Mouse (Mus musculus) liver, embryonic 13.5 days (tissue): Measurements from ENCODE around the gene Arhgap15. TPM values are rescaled to one million over a fixed set of nuclear protein-coding genes. Genes with fewer than 3 reads are reported as not detected.

Experiments
- ATAC-seq: fragments of 200-750 bp; cut with Nextera tagmentation; 2 replicates; pipeline ENCODE4 v1.8.0; 2017; ENCODE audit warnings: low read depth, mild to moderate bottlenecking, moderate number of reproducible peaks, moderate library complexity
- DNase-seq: peaks from one replicate; pipeline ENCODE4 v3.0.0; 2022
- H3K27ac ChIP-seq: fragments of 300-500 bp; sonication (generic); 2 replicates; pipeline ENCODE4 v1.5.1; 2015; ENCODE audit warnings: moderate library complexity, mild to moderate bottlenecking, inconsistent platforms
- H3K27me3 ChIP-seq: fragments of 300-500 bp; sonication (generic); 2 replicates; pipeline ENCODE4 v1.6.1; 2015; ENCODE audit warnings: mild to moderate bottlenecking, inconsistent platforms
- H3K36me3 ChIP-seq: fragments of 300-500 bp; sonication (generic); 2 replicates; pipeline ENCODE4 v1.6.1; 2015; ENCODE audit warnings: mild to moderate bottlenecking, inconsistent platforms
- H3K4me1 ChIP-seq: fragments of 300-500 bp; sonication (generic); replicated peaks from 2 replicates; pipeline ENCODE4 v1.6.1; 2015; ENCODE audit warnings: inconsistent platforms
- H3K4me2 ChIP-seq: fragments of 300-500 bp; sonication (generic); 2 replicates; pipeline ENCODE4 v1.6.1; 2015; ENCODE audit warnings: inconsistent platforms, mild to moderate bottlenecking, moderate library complexity
- H3K4me3 ChIP-seq: fragments of 300-500 bp; sonication (generic); replicated peaks from 2 replicates; pipeline ENCODE4 v1.5.1; 2015; ENCODE audit warnings: mild to moderate bottlenecking, inconsistent platforms
- H3K9ac ChIP-seq: fragments of 300-500 bp; sonication (generic); 2 replicates; pipeline ENCODE4 v1.6.1; 2015; ENCODE audit warnings: mild to moderate bottlenecking, inconsistent platforms
- H3K9me3 ChIP-seq: fragments of 300-500 bp; sonication (generic); replicated peaks from 2 replicates; pipeline ENCODE4 v1.6.1; 2016; ENCODE audit warnings: inconsistent platforms
- WGBS: fragments of 180-500 bp; shearing (Covaris S2); methylation state at CpG from one replicate; pipeline ENCODE4 v1.1.7; 2015; ENCODE audit not compliant: insufficient replicate concordance; 5-methylcytosine and 5-hydroxymethylcytosine counted together
- polyA plus RNA-seq: library from polyadenylated mRNA; unstranded; fragments of >200 nt; fragmentation: Nextera tagmentation; extraction: Ambion mirVana; gene quantifications from 2 replicates; pipeline ENCODE4 v1.2.1, GENCODE M21; 2015

The Arhgap15 gene
- polyA plus RNA-seq, 1 experiment from 2014 or later, result 4.5 TPM

DNA sequence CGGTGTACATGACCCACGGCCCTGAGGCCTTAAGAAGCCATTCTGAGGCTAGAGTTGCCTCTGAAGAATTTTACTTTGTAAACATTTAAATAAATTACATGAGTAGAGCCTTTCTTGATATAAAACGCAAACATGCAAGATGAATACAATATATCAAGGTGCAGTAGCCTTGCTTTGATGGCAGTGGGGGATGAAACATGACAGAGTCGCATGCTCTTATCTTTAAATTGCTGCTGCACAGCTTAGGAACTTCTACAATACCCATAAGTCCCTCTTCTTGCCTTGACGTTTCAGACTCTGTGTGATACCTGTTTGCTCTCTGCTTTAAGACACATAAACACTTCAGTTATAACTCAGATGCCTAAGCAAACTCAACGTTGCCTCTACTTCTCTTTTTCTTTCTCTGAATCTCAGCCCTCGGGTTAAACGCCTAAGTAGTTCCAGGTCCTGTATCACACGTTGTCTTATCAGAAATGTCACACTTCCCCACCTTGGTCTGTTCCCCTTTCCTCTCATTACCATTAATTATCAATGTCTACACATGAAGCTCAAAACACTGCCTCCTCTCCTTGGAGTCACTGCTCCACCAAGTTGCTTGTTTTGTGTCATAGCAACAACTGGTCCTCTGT lies 9.3 kb upstream of the Arhgap15 start:
- ATAC-seq, result peak; percentile 70

DNA sequence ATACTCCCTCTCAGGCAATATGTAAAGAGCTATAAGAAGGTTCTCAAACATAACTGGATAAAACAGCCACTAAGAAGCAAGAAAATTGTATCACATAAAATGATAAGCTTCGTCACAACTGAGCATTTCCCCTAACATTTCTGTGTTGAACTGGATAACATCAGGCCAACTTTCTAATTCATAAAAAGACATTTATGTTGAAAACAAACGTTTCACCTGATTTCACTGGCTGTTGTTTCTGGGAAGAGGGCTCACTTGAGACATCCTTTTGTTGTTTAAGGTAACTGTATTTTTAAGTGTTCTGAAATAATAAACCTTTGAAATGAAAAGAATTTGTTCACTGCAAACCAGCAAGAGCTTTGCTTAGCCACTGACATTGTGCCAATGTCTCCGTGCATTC lies 697 bp downstream of the Arhgap15 start:
- ATAC-seq (no peak), DNase-seq (no peak)
- Histone ChIP-seq H3K36me3 (no peaks in the 10 kb centered on the region), H3K27me3 (no peaks in the 10 kb centered on the region), H3K27ac (no peak overlapping the region), H3K9ac (0 out of 2 replicates have a peak overlapping the region, but pooled peaks have one; percentile 18), H3K4me1 (peaks cover 21% of the 10 kb centered on the region), H3K4me3 (peak overlapping the region; percentile 18; the same call in 1 of the 2 replicates), H3K9me3 (no peaks in the 10 kb centered on the region), H3K4me2 (peak overlapping the region; percentile 42)
- WGBS, result 20% methylated on average over 3 of the region's 3 CpGs

More for the DNA sequence above, 9.3 kb upstream of the Arhgap15 start:
- Histone ChIP-seq H3K36me3 (no peaks in the 10 kb centered on the region), H3K27ac (no peak overlapping the region), H3K9me3 (no peaks in the 10 kb centered on the region), H3K9ac (no peak overlapping the region), H3K4me1 (peaks cover 24% of the 10 kb centered on the region), H3K27me3 (no peaks in the 10 kb centered on the region), H3K4me3 (no peak overlapping the region), H3K4me2 (peak overlapping the region; percentile 34)
- DNase-seq, result peak; percentile 14
- 24% methylated on average over 9 of the region's 9 CpGs for WGBS

- Histone ChIP-seq H3K4me3 (no peak overlapping the region), H3K27me3 (no peaks in the 10 kb centered on the region), H3K36me3 (no peaks in the 10 kb centered on the region), H3K9me3 (no peaks in the 10 kb centered on the region), H3K27ac (no peak overlapping the region), H3K9ac (no peak overlapping the region), H3K4me1 (no peaks in the 10 kb centered on the region), H3K4me2 (no peak overlapping the region)
- ATAC-seq (no peak), DNase-seq (no peak)
- whole genome bisulfite sequencing, result 79% methylated on average over 3 of the region's 3 CpGs
Measured at GRCm38 (mm10) chr2:43755899-43756298, 7.3 kb downstream of the Arhgap15 start.

- no peaks in the 10 kb centered on the region for H3K9me3 ChIP-seq
- no peak for ATAC-seq
- H3K27me3 ChIP-seq, result no peaks in the 10 kb centered on the region
- H3K4me1 ChIP-seq, result no peaks in the 10 kb centered on the region
- no peak overlapping the region for H3K4me3 ChIP-seq
- no peak for DNase-seq
- WGBS, result 64% methylated on average over 2 of the region's 2 CpGs
- H3K36me3 ChIP-seq, result no peaks in the 10 kb centered on the region
- H3K4me2 ChIP-seq, result no peak overlapping the region
- H3K9ac ChIP-seq, result no peak overlapping the region
- no peak overlapping the region for H3K27ac ChIP-seq
Measured at GRCm38 (mm10) chr2:43756626-43757025, 8.0 kb downstream of the Arhgap15 start.

DNA sequence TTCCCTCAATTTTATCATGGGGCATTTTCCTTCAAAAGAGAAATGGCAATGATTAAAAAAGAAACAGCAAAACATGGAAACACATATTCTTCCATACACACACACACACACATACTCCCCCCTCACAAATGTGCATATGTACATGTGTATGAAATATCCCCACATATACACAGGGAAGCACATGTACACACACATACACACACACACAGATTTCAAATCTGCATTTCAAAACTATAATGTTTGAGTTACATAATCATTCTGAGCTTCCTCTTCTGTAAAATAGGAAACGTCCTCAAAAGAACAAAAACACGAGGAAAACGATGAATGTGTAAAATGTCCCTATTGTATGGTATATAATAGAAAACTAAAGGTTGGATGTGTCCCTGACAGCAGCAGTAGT lies 13.1 kb downstream of the Arhgap15 start:
- ATAC-seq, result no peak
- no peaks in the 10 kb centered on the region for H3K9me3 ChIP-seq
- H3K4me2 ChIP-seq, result no peak overlapping the region
- H3K27ac ChIP-seq, result no peak overlapping the region
- H3K9ac ChIP-seq, result no peak overlapping the region
- no peaks in the 10 kb centered on the region; the same call in 1 of the 2 replicates for H3K4me1 ChIP-seq
- H3K36me3 ChIP-seq, result no peaks in the 10 kb centered on the region
- no peaks in the 10 kb centered on the region for H3K27me3 ChIP-seq
- DNase-seq, result no peak
- no peak overlapping the region for H3K4me3 ChIP-seq
- WGBS, result 53% methylated on average over 3 of the region's 3 CpGs

DNA sequence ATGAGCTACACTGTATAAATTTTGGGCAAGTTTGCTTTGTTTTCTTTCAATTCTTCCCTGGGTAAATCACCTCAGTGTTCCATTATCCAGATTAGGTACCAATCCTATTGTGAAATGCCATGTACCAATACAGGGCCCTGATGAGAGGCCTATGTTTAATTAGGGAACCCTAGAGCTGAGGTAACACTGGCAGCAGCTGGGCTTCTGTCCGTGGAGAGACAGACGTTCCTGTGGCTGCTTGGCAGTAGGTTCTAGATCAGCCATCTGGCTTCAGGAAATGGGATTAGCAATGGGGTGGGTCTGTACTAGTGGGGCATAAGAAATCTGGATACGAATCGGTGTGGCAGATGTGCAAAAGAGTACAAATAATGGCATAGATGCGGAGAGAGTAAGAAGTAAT lies 14.7 kb downstream of the Arhgap15 start:
- WGBS, result 69% methylated on average over 5 of the region's 5 CpGs
- H3K9me3 ChIP-seq, result no peaks in the 10 kb centered on the region
- H3K4me1 ChIP-seq, result no peaks in the 10 kb centered on the region; the same call in 1 of the 2 replicates
- H3K4me2 ChIP-seq, result no peak overlapping the region
- H3K9ac ChIP-seq, result no peak overlapping the region
- no peak overlapping the region for H3K4me3 ChIP-seq
- no peaks in the 10 kb centered on the region for H3K27me3 ChIP-seq
- H3K27ac ChIP-seq, result no peak overlapping the region
- DNase-seq, result no peak
- no peak for ATAC-seq
- no peaks in the 10 kb centered on the region for H3K36me3 ChIP-seq

GRCm38 (mm10) chr2:43764456-43764855 lies 15.8 kb downstream of the Arhgap15 start:
- no peaks in the 10 kb centered on the region for H3K9me3 ChIP-seq
- no peaks in the 10 kb centered on the region for H3K27me3 ChIP-seq
- H3K4me3 ChIP-seq, result no peak overlapping the region
- H3K4me1 ChIP-seq, result peaks cover 6% of the 10 kb centered on the region
- H3K4me2 ChIP-seq, result no peak overlapping the region
- no peak for ATAC-seq
- H3K27ac ChIP-seq, result no peak overlapping the region
- DNase-seq, result no peak
- no peak overlapping the region for H3K9ac ChIP-seq
- WGBS, result 64% methylated on average over 1 of the region's 1 CpGs
- no peaks in the 10 kb centered on the region for H3K36me3 ChIP-seq

GRCm38 (mm10) chr2:43766200-43766599 lies 17.6 kb downstream of the Arhgap15 start:
- Histone ChIP-seq H3K27ac (no peak overlapping the region), H3K4me1 (peaks cover 21% of the 10 kb centered on the region), H3K9me3 (no peaks in the 10 kb centered on the region), H3K27me3 (no peaks in the 10 kb centered on the region), H3K9ac (no peak overlapping the region), H3K4me2 (no peak overlapping the region), H3K4me3 (no peak overlapping the region), H3K36me3 (no peaks in the 10 kb centered on the region)
- no peak for DNase-seq
- ATAC-seq, result no peak
- 66% methylated on average over 3 of the region's 3 CpGs for WGBS

GRCm38 (mm10) chr2:43769850-43770570 lies 21.4 kb downstream of the Arhgap15 start:
- DNase-seq, result no peak
- Histone ChIP-seq H3K9ac (no peak overlapping the region), H3K27me3 (no peaks in the 10 kb centered on the region), H3K4me1 (peaks cover 23% of the 10 kb centered on the region), H3K27ac (no peak overlapping the region), H3K9me3 (no peaks in the 10 kb centered on the region), H3K4me3 (no peak overlapping the region), H3K4me2 (no peak overlapping the region), H3K36me3 (no peaks in the 10 kb centered on the region)
- ATAC-seq, result peak; percentile 79
- 40% methylated on average over 2 of the region's 2 CpGs for WGBS

GRCm38 (mm10) chr2:43772640-43773039 lies 24.0 kb downstream of the Arhgap15 start:
- Histone ChIP-seq H3K36me3 (no peaks in the 10 kb centered on the region), H3K4me2 (no peak overlapping the region), H3K9me3 (no peaks in the 10 kb centered on the region), H3K9ac (no peak overlapping the region), H3K27me3 (no peaks in the 10 kb centered on the region), H3K4me3 (no peak overlapping the region), H3K4me1 (peaks cover 23% of the 10 kb centered on the region), H3K27ac (no peak overlapping the region)
- 28% methylated on average over 5 of the region's 5 CpGs for WGBS
- DNase-seq (no peak), ATAC-seq (no peak)

DNA sequence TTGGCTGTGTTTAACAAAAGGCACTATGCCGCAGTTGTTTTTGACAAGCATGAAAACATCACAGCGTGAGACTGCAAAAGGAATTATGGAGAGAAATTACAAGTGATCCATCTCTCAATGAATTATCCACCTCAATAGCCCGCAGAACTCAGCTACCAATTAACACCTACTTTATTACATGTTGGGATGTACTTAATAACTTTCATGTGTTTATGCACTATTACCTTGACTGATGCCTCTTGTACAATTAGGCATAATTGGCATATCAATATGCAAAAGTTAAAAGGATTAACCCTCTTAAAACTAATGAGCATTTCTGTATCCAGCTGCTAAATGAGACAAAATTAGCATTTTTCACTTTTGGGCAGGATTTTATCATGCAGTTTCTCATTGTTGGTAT lies 33.5 kb downstream of the Arhgap15 start:
- 83% methylated on average over 3 of the region's 3 CpGs for WGBS

More for the DNA sequence above, 33.5 kb downstream of the Arhgap15 start:
- DNase-seq, result no peak
- H3K27ac ChIP-seq, result no peak overlapping the region
- no peak overlapping the region for H3K4me2 ChIP-seq
- H3K4me1 ChIP-seq, result no peaks in the 10 kb centered on the region
- H3K27me3 ChIP-seq, result no peaks in the 10 kb centered on the region
- H3K9ac ChIP-seq, result no peak overlapping the region
- H3K4me3 ChIP-seq, result no peak overlapping the region
- no peaks in the 10 kb centered on the region for H3K36me3 ChIP-seq
- H3K9me3 ChIP-seq, result no peaks in the 10 kb centered on the region
- no peak for ATAC-seq
